Mouse (Mus musculus) midbrain, embryonic 13.5 days (tissue): ENCODE data around the gene Hnrnpul1. TPM values are rescaled to one million over a fixed set of nuclear protein-coding genes. Genes with fewer than 3 reads are reported as not detected.

Source experiments
- ATAC-seq: fragments of 200-750 bp; cut with Nextera tagmentation; 2 replicates; pipeline ENCODE4 v1.8.0; 2017; ENCODE audit warnings: mild to moderate bottlenecking, moderate TSS enrichment, moderate library complexity
- H3K27ac ChIP-seq: fragments of 300-500 bp; sonication (generic); 2 replicates; pipeline ENCODE4 v1.5.1; 2015; ENCODE audit warnings: inconsistent platforms, mild to moderate bottlenecking, moderate library complexity
- H3K27me3 ChIP-seq: fragments of 300-500 bp; sonication (generic); 2 replicates; pipeline ENCODE4 v1.6.1; 2015; ENCODE audit warnings: mild to moderate bottlenecking, inconsistent platforms
- H3K36me3 ChIP-seq: fragments of 300-500 bp; sonication (generic); 2 replicates; pipeline ENCODE4 v1.6.1; 2015; ENCODE audit warnings: mild to moderate bottlenecking, inconsistent platforms
- H3K4me1 ChIP-seq: fragments of 300-500 bp; sonication (generic); replicated peaks from 2 replicates; pipeline ENCODE4 v1.6.1; 2015; ENCODE audit warnings: inconsistent platforms
- H3K4me2 ChIP-seq: fragments of 300-500 bp; sonication (generic); replicated peaks from 2 replicates; pipeline ENCODE4 v1.6.1; 2015; ENCODE audit warnings: moderate library complexity, mild to moderate bottlenecking, inconsistent platforms
- H3K4me3 ChIP-seq: fragments of 300-500 bp; sonication (generic); replicated peaks from 2 replicates; pipeline ENCODE4 v1.5.1; 2015; ENCODE audit warnings: mild to moderate bottlenecking, inconsistent platforms
- H3K9ac ChIP-seq: fragments of 300-500 bp; sonication (generic); replicated peaks from 2 replicates; pipeline ENCODE4 v1.6.1; 2015; ENCODE audit warnings: mild to moderate bottlenecking, inconsistent platforms
- H3K9me3 ChIP-seq: fragments of 300-500 bp; sonication (generic); 2 replicates; pipeline ENCODE4 v1.6.1; 2016; ENCODE audit warnings: mild to moderate bottlenecking, inconsistent platforms
- WGBS: fragments of 180-500 bp; shearing (Covaris S2); methylation state at CpG from one replicate; pipeline ENCODE4 v1.1.7; 2015; 5-methylcytosine and 5-hydroxymethylcytosine counted together
- polyA plus RNA-seq: library from polyadenylated mRNA; unstranded; fragments of >200 nt; fragmentation: Nextera tagmentation; extraction: Ambion mirVana; gene quantifications from 2 replicates; pipeline ENCODE4 v1.2.1, GENCODE M21; 2015

The Hnrnpul1 gene
- polyA plus RNA-seq, 1 experiment from 2014 or later = 56.2 TPM

GRCm38 (mm10) chr7:25788220-25789128 is 33.9 kb upstream of the Hnrnpul1 start, which contains the start of gene Axl:
Gene Axl (minus strand): TSS chr7:25788705.
- H3K4me3 ChIP-seq = peak within 1 kb of the TSS; percentile 44
- H3K9me3 ChIP-seq = no peaks in the 10 kb centered on the region
- H3K4me2 ChIP-seq = peak within 1 kb of the TSS; percentile 72
- H3K4me1 ChIP-seq = peaks cover 24% of the 10 kb centered on the region
- peak within 1 kb of the TSS; percentile 19; the same call in 1 of the 2 replicates for H3K27ac ChIP-seq
- under 1% methylated on average over 27 of the region's 30 CpGs for WGBS
- peak; percentile 87 for ATAC-seq
- no peaks in the 10 kb centered on the region for H3K36me3 ChIP-seq
- peak within 1 kb of the TSS; percentile 59 for H3K9ac ChIP-seq
- H3K27me3 ChIP-seq = no peaks in the 10 kb centered on the region

DNA sequence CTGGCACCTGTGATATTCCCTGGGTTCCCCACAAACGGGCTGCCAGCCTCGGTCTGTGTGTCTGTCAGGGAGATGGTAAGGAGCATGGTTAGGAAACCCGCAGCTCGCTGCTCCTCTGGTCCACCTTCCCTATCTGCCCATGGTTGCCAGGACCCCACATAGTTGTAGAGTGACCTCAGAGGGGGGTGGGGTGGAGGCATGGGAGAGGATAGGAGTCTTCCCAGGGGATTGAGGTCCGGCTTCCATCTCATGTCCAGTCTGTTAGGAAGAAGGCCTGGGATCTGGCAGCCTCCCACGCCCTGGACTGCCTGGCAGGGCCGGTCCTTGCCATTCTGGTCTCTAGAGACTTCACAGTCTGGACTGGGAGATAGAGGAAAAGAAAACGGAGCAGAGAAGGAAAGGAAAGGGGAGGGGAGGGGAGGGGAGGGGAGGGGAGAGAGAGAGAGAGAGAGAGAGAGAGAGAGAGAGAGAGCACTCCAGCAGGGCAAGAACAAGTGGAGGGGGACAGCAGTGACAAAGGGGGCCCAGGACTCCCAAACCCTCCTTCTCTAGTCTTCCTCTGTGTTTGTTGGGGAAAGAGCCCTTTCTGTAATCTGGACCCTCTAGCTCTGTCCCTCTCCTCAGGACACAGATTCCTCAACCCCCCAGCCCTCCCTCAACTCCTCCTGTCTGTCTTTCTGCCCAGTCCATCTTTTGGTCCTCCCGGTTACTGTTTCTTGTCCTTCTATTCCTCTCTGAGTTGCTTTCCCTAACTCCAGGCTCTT is 33.1 kb upstream of the Hnrnpul1 start:
- peak overlapping the region; percentile 72 for H3K4me2 ChIP-seq
- peaks cover 24% of the 10 kb centered on the region for H3K4me1 ChIP-seq
- no peaks in the 10 kb centered on the region for H3K36me3 ChIP-seq
- H3K4me3 ChIP-seq = peak overlapping the region; percentile 44
- H3K9ac ChIP-seq = peak overlapping the region; percentile 59
- WGBS = 18% methylated on average over 9 of the region's 9 CpGs
- peak; percentile 36 for ATAC-seq
- H3K9me3 ChIP-seq = no peaks in the 10 kb centered on the region
- no peaks in the 10 kb centered on the region for H3K27me3 ChIP-seq
- no peak overlapping the region for H3K27ac ChIP-seq

GRCm38 (mm10) chr7:25786974-25787373 is 32.4 kb upstream of the Hnrnpul1 start:
- Histone ChIP-seq H3K36me3 (no peaks in the 10 kb centered on the region), H3K27ac (no peak overlapping the region), H3K9me3 (no peaks in the 10 kb centered on the region), H3K4me3 (peak overlapping the region; percentile 44; the same call in 1 of the 2 replicates), H3K4me2 (peak overlapping the region; percentile 72), H3K9ac (no peak overlapping the region), H3K4me1 (peaks cover 27% of the 10 kb centered on the region), H3K27me3 (no peaks in the 10 kb centered on the region)
- no peak for ATAC-seq
- 73% methylated on average over 4 of the region's 4 CpGs for WGBS

DNA sequence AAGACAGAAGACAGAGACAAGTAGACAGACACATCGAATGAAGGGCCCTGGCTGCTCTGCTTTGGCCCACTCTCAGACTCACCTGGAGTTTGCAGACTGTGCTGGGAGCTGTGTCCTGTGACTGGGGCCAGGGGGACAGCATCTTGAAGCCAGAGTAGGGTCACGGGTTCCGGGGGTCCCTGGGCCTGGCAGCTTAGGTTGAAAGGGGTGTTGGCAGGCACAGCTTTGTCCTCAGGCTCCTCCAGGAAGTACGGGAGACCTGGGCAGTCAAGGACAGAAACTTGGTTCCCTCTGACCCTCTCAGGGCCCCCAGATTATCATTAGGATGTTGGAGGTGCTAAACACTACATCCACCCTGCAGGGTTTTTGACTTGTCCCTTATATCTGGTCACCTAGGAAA is 31.2 kb upstream of the Hnrnpul1 start:
- Histone ChIP-seq H3K4me3 (no peak overlapping the region), H3K27me3 (no peaks in the 10 kb centered on the region), H3K9ac (no peak overlapping the region), H3K27ac (no peak overlapping the region), H3K4me1 (peaks cover 37% of the 10 kb centered on the region), H3K9me3 (no peaks in the 10 kb centered on the region), H3K4me2 (no peak overlapping the region), H3K36me3 (no peaks in the 10 kb centered on the region)
- 65% methylated on average over 4 of the region's 4 CpGs for WGBS
- ATAC-seq = no peak

GRCm38 (mm10) chr7:25784808-25785207 is 30.3 kb upstream of the Hnrnpul1 start:
- Histone ChIP-seq H3K27ac (no peak overlapping the region), H3K36me3 (no peaks in the 10 kb centered on the region), H3K9me3 (no peaks in the 10 kb centered on the region), H3K4me1 (peaks cover 37% of the 10 kb centered on the region), H3K27me3 (no peaks in the 10 kb centered on the region), H3K4me2 (no peak overlapping the region), H3K4me3 (no peak overlapping the region), H3K9ac (no peak overlapping the region)
- no peak for ATAC-seq
- WGBS = 37% methylated on average over 1 of the region's 1 CpGs

DNA sequence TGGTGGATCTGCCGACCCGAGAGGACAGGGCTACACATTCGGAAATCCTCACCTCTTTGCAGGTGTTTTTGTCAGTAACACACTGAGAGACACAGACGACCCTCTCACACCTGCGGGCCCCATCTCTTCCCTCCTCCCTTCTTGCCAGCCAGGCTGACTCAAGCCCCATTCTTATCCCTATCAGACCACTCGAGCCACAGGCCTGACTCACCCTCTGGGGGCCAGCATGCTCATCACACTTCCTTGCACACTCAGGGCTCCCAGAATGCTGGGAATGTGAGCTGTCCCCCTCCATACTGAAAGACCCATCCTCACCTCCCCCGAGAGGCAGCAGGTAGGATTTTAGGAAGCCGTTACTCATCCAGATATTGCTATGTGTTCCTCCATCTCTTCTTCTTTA is 29.2 kb upstream of the Hnrnpul1 start:
- no peaks in the 10 kb centered on the region for H3K36me3 ChIP-seq
- no peak for ATAC-seq
- H3K4me3 ChIP-seq = no peak overlapping the region
- H3K9ac ChIP-seq = no peak overlapping the region
- H3K27ac ChIP-seq = no peak overlapping the region
- no peaks in the 10 kb centered on the region for H3K9me3 ChIP-seq
- H3K27me3 ChIP-seq = no peaks in the 10 kb centered on the region
- WGBS = 70% methylated on average over 8 of the region's 8 CpGs
- H3K4me1 ChIP-seq = peaks cover 30% of the 10 kb centered on the region
- H3K4me2 ChIP-seq = no peak overlapping the region

DNA sequence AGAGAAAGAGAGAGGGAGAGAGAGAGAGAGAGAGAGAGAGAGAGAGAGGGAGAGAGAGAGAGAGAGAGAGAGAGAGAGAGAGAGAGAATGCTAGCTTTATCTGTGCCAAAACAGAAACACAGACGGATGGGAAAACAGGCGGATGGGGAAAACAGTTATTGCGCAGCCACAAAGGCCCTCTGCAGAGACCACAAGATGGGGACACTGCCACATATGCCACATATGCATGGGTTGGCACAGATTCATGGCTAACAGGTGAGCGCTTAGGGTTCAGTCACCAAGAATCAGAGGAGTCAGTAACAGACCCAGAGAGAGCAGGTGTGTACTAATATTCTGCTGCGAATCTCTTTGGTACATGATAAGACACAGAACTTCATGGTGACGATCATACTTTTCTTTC is 28.2 kb upstream of the Hnrnpul1 start:
- no peaks in the 10 kb centered on the region for H3K27me3 ChIP-seq
- H3K4me1 ChIP-seq = peaks cover 20% of the 10 kb centered on the region
- no peak overlapping the region for H3K27ac ChIP-seq
- no peak overlapping the region for H3K4me2 ChIP-seq
- no peak overlapping the region for H3K4me3 ChIP-seq
- 91% methylated on average over 6 of the region's 6 CpGs for WGBS
- no peak overlapping the region for H3K9ac ChIP-seq
- no peaks in the 10 kb centered on the region for H3K36me3 ChIP-seq
- no peaks in the 10 kb centered on the region for H3K9me3 ChIP-seq
- no peak for ATAC-seq

DNA sequence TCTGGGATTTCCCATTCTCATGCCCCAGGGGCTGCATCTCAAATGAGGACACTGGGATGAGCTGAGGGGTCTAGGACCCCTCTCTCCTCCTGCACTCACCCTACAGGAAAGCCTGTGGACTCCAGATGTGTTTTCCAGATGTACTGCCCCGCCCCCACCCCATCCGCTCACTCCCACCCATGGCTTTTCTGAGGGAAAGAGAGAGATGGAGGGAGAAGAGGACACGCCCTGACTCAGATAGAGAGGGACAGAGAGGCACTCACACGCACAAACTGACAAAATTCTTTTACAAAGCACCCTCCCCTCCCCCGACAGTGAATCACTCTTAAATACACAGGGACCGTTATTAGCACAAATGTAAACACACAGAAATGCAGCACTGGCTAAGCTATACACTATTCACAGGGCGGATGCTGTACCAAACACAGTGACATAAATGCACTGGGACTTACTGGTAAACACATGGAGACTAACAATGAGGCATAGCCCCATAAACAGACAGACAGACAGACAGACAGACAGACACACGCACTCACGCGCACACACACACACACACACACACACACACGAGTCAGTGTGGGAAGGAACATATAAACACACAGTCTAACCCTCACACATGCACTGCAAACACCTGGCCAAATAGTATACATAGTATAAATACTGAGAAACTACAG is 27.5 kb upstream of the Hnrnpul1 start:
- ATAC-seq = peak; percentile 74
- H3K9ac ChIP-seq = peak overlapping the region; percentile 63
- H3K27ac ChIP-seq = no peak overlapping the region
- peak overlapping the region; percentile 62 for H3K4me2 ChIP-seq
- H3K36me3 ChIP-seq = no peaks in the 10 kb centered on the region
- no peaks in the 10 kb centered on the region for H3K9me3 ChIP-seq
- H3K27me3 ChIP-seq = no peaks in the 10 kb centered on the region
- 51% methylated on average over 11 of the region's 11 CpGs for WGBS
- peaks cover 13% of the 10 kb centered on the region for H3K4me1 ChIP-seq
- peak overlapping the region; percentile 35 for H3K4me3 ChIP-seq

- no peak overlapping the region for H3K27ac ChIP-seq
- H3K27me3 ChIP-seq = no peaks in the 10 kb centered on the region
- peak; percentile 46 for ATAC-seq
- 14% methylated on average over 29 of the region's 33 CpGs for WGBS
- peak overlapping the region; percentile 63 for H3K9ac ChIP-seq
- peak overlapping the region; percentile 35 for H3K4me3 ChIP-seq
- H3K9me3 ChIP-seq = no peaks in the 10 kb centered on the region
- peak overlapping the region; percentile 62 for H3K4me2 ChIP-seq
- no peaks in the 10 kb centered on the region for H3K36me3 ChIP-seq
- H3K4me1 ChIP-seq = peaks cover 12% of the 10 kb centered on the region
Measured at GRCm38 (mm10) chr7:25781321-25781936, 26.9 kb upstream of the Hnrnpul1 start.

DNA sequence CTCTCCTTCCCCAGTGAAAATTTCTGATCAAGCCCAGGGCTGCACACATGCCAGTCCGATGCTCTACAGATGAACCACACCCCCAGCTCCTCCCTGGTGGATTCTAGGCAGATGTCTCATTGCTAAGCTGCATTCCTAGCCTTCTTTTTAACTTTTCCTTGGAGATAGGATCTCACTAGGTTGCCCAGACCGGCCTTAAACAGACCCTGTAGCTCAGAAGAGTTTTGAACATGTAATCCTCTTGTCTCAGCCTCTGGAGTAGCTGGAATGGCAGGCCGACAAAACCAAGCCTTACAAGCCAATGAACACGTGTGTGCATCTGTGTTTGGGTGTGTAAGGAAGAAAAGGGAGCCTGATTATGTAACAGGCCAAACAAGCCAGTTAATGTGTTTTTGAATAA is 26.2 kb upstream of the Hnrnpul1 start:
- H3K9ac ChIP-seq = no peak overlapping the region
- H3K4me3 ChIP-seq = no peak overlapping the region
- H3K9me3 ChIP-seq = no peaks in the 10 kb centered on the region
- H3K27ac ChIP-seq = no peak overlapping the region
- no peak overlapping the region; the same call in 1 of the 2 replicates for H3K4me2 ChIP-seq
- 27% methylated on average over 4 of the region's 4 CpGs for WGBS
- H3K4me1 ChIP-seq = peaks cover 12% of the 10 kb centered on the region
- ATAC-seq = no peak
- H3K27me3 ChIP-seq = no peaks in the 10 kb centered on the region
- H3K36me3 ChIP-seq = no peaks in the 10 kb centered on the region

GRCm38 (mm10) chr7:25780021-25780420 is 25.5 kb upstream of the Hnrnpul1 start:
- no peak overlapping the region for H3K27ac ChIP-seq
- H3K36me3 ChIP-seq = no peaks in the 10 kb centered on the region
- H3K9ac ChIP-seq = no peak overlapping the region
- H3K4me2 ChIP-seq = no peak overlapping the region
- no peaks in the 10 kb centered on the region for H3K9me3 ChIP-seq
- peaks cover 12% of the 10 kb centered on the region for H3K4me1 ChIP-seq
- no peak overlapping the region for H3K4me3 ChIP-seq
- ATAC-seq = no peak
- WGBS = 93% methylated on average over 5 of the region's 5 CpGs
- H3K27me3 ChIP-seq = no peaks in the 10 kb centered on the region
